Mouse (Mus musculus) CD8-positive naive resting alpha-beta T cell, adult 2 months (primary cell): ENCODE results near the gene Nefh.

Experiments used
- DNase-seq, 2 experiments: peaks; one replicate each; pipeline ENCODE4 v3.0.0; 2022; ENCODE audit warnings: low read depth in 2 of 2, low spot score in 2 of 2

Gene Nefh

DNA sequence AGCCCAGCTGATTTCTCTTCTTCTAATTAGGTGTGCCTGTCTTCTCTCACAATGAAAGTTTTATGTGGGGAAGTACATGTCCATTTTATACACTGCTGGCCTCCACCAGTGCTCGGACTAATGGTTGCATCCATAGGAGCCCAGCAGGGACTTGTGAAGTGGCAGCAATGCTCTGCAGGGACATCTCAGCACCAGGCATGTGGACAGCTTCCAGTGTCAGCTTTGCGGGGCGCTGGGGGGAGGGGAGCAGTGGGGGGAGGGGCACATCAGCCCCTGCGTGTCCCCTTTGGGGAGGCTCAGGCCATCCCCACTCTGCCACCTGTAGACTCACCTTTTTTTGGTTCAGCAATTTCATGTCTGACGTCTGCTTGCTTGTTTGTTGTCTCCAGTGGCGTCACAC lies 5.5 kb upstream of the Nefh start:
- no peak for DNase-seq

DNA sequence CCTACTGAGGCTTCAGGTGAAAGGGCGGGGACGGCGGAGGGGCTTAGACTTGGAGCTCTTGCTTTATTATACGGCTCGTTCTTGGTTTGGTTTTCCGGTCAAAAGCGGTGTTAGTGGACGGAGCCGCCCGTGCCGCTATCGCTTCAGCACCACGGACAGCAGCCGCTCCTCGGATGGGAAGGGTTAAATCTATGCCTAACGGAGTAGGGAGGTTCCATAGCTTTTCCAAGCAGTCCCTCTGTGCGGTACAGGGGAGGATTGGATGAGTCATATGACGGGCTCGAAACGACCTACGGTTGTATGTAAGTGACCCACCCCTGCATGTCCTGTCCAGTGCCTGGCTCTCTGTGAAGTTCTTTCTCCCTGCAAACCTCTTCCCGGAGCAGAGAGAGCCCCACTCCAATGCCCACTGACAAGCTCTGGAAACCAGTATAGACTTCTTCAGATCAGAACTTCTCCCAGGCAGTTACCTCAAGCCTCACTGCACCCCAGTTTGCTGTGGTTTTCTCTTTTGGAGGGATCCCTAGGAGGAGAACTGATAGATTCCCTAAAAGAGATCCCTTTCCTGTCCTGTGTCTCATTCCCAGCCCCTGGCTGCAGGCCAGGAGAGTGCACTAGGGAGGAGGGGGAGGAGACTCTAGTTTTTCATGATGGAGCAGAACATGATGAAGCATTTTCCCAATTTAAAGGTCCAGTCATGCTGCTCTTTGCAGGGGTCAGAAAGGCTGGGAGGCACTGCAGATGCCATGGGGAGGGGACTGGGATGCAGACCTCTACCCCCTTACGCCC lies 1.6 kb upstream of the Nefh start:
- DNase-seq: no peak

DNA sequence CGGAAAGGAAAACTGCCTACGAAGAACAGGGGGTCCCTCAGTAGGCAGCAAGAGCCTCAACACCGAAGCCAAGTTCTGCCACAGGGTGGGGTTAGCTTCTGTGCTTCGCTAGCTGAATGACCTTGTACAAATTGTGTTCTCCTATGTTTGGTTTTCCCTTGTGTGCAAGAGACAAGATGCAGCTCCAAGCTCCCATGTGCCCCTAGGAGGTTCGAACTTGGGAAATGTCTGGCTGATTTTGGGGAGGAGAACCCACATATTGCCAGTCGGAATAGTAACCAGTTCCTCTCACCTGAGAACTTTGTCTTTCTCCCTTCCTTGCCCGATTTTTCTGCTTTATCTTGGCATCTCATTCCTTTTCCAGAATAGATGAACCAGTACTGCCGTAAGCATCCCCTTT lies 928 bp upstream of the Nefh start:
- no peak for DNase-seq

GRCm38 (mm10) chr11:4946947-4947812 lies 684 bp downstream of the Nefh start:
- peak; percentile 69 to 72 for DNase-seq

DNA sequence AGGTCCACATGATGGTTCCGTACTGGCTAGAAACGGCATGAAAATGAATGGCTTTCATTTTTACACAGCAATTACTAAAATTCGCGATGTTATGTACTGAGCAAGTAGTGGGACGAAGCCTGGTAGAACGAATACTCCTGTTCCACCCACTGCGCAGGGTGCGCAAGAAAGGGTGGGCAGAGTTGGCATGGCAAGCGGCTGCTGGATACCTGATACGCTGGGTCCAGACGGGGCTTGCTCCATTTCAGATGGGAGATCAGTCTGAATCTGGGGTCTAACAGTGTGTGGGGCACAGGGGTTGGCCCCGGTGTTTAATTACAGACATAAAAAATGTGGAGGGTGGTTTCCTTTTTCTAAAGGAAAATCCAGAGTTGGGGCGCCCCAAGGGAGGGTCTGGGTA lies 1.3 kb downstream of the Nefh start:
- no peak for DNase-seq

GRCm38 (mm10) chr11:4936243-4936642 lies 11.6 kb downstream of the Nefh start:
- DNase-seq: no peak

- no peak for DNase-seq
Observed at GRCm38 (mm10) chr11:4931009-4931601, 16.8 kb downstream of the Nefh start.

DNA sequence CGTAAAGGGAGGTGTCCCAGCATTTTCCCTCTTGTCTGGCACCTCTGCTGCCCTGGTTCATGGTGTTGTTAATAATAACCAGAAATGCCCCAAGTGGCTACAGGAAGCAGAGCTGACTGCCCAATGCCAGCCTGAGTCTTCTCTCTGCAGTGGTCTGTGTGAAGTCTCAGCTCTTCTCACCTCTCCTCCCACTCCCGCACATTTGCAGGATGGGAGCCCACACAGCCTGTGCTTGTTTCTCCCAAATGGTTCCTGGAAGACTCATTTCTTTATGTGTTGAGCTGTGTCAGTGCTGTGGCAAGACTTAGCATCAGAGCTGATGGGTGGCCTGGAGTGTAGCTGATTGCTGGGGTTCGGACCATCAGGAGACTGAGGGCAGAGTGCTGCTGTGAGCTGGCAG lies 20.6 kb downstream of the Nefh start:
- no peak for DNase-seq

- DNase-seq: no peak
Observed at GRCm38 (mm10) chr11:4921751-4922150, 26.1 kb downstream of the Nefh start.

DNA sequence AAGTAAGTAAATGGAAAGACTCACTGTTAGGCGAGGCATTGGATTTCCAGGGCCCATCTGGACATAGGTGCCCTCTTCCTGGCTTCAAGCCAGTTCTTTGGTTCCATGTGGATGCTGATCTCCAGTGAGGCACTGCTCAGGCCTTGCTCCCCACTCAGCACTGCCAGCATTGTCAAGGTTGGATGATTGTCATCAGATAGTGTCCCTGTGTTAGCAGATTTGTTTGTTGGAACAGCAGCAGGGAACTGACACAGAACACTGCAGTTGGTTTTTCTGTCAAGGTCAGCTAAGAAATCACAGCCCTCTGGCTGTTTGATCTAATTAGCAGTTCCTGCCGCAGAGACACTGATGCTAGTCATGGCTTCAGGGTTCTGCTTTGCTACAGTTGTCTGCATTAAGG lies 26.6 kb downstream of the Nefh start:
- no peak for DNase-seq

- peak; percentile 24 to 49 for DNase-seq
Observed at GRCm38 (mm10) chr11:4916068-4916467, 31.8 kb downstream of the Nefh start.

- no peak for DNase-seq
Observed at GRCm38 (mm10) chr11:4906231-4906630, 41.6 kb downstream of the Nefh start.

DNA sequence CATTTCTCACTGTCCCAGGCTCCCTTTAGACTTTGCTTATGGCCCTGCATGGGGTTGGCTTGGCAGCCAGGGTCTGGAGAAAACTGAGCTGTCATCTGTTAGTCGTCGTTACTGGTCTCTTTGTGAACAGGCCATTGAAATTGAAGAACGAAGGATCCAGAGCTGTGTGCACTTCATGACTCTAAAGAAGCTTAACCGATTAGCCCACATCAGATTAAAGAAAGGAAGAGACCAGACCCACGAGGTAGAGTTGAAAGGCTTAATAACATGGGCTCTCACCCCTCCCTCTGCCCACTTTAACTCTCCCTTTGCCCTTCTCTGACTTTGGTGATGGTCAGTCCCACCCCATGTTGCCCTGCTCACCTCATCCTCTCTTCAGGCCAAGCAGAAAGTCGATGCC lies 45.9 kb downstream of the Nefh start:
- no peak for DNase-seq

GRCm38 (mm10) chr11:4900437-4900836 lies 47.4 kb downstream of the Nefh start:
- DNase-seq: peak in 1 of 2 experiments; percentile 8

DNA sequence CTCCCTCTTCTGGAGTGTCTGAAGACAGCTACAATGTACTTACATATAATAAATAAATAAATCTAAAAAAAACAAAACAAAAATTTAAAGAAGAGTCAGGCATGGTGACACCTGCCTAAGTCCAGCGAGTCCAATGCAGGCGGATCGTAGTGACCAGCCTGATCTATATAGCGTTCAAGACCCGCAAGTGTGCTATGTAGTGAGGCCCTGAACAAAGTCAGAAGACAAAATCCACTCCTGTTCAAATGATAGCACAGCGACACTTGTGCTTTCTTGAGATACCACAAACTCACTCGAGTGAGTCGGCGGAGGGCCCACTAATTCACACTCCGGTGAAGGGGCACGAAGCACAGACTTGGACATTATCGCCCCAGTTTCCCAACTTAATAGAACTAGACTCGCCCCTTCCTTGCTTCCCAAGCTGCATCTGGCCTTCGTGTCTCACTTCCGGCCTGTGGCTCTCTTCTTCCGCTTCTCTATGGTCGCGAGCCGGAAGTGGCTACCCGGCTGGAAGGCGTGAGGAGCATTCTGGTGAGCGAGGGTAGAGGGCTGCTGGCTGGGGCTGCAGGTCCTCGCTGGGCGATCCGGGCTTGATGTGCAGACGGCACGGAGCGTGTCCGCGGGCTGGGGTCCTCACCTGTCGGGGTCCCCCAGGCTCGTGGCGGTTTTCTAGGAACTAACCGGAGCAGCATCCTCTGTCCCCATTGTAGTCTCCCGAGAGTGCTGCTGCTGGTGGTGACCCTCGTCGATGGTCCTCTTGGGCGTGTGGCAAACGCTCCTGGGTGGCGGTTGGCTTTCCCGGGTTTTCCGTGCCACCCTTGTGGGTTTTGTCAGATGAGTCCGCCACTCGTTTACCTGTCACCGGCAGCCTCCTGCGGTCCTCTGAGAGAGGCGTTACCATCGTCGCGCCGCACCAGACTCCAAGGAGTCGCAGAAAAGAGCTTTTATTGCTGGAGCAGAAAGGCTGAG lies 52.7 kb downstream of the Nefh start, which contains the start of gene Thoc5:
Gene Thoc5 (plus strand): TSS at position 473 of the 969 bp plus-strand sequence.
- DNase-seq: peak; percentile 59 to 68
